Mouse (Mus musculus) right cerebral cortex, postnatal 10 days (tissue): ENCODE measurements around the gene Clec3a.

ENCODE experiments used
- DNase-seq, 2 experiments: peaks; one replicate each; pipeline ENCODE4 v3.0.0; 2021; ENCODE audit warnings: low spot score in 2 of 2

Clec3a gene

GRCm38 (mm10) chr8:114417786-114418185, at the start of gene Clec3a:
Clec3a (plus strand) TSS chr8:114418086.
- no peak for DNase-seq

- peak; percentile 73 to 86 for DNase-seq
Measured at GRCm38 (mm10) chr8:114369038-114369976, 48.6 kb upstream of the Clec3a start.

- no peak for DNase-seq
Measured at GRCm38 (mm10) chr8:114374390-114374789, 43.5 kb upstream of the Clec3a start.

GRCm38 (mm10) chr8:114384189-114384588, 33.7 kb upstream of the Clec3a start:
- no peak for DNase-seq

- DNase-seq = no peak
Measured at GRCm38 (mm10) chr8:114387494-114387893, 30.4 kb upstream of the Clec3a start.

GRCm38 (mm10) chr8:114390465-114391254, 27.2 kb upstream of the Clec3a start:
- DNase-seq = no peak

- no peak for DNase-seq
Measured at GRCm38 (mm10) chr8:114398326-114398725, 19.6 kb upstream of the Clec3a start.

GRCm38 (mm10) chr8:114399273-114399672, 18.6 kb upstream of the Clec3a start:
- no peak for DNase-seq

GRCm38 (mm10) chr8:114401679-114402078, 16.2 kb upstream of the Clec3a start:
- DNase-seq = no peak

GRCm38 (mm10) chr8:114411421-114411820, 6.5 kb upstream of the Clec3a start:
- DNase-seq = no peak

GRCm38 (mm10) chr8:114418486-114418885, 600 bp downstream of the Clec3a start:
- DNase-seq = no peak

GRCm38 (mm10) chr8:114418904-114419303, 1.0 kb downstream of the Clec3a start:
- DNase-seq = no peak

- no peak for DNase-seq
Measured at GRCm38 (mm10) chr8:114421544-114421943, 3.7 kb downstream of the Clec3a start.

- DNase-seq = peak in 1 of 2 experiments; percentile 74
Measured at GRCm38 (mm10) chr8:114438236-114438635, 20.4 kb downstream of the Clec3a start.

GRCm38 (mm10) chr8:114439334-114440204, 21.7 kb downstream of the Clec3a start, which contains the start of gene Wwox:
Wwox (plus strand) TSS chr8:114439655.
- DNase-seq = peak; percentile 99 to 100

- DNase-seq = no peak
Measured at GRCm38 (mm10) chr8:114440205-114440589, 22.3 kb downstream of the Clec3a start.

GRCm38 (mm10) chr8:114441616-114442015, 23.7 kb downstream of the Clec3a start:
- DNase-seq = no peak

GRCm38 (mm10) chr8:114446884-114447283, 29.0 kb downstream of the Clec3a start:
- no peak for DNase-seq

- DNase-seq = no peak
Measured at GRCm38 (mm10) chr8:114452278-114452677, 34.4 kb downstream of the Clec3a start.

GRCm38 (mm10) chr8:114452781-114453221, 34.9 kb downstream of the Clec3a start:
- DNase-seq = peak; percentile 65 to 86

- no peak for DNase-seq
Measured at GRCm38 (mm10) chr8:114455302-114455701, 37.4 kb downstream of the Clec3a start.
